Mouse (Mus musculus): Measurements from ENCODE around the gene Clasp1. TPM values are rescaled to one million over a fixed set of nuclear protein-coding genes. Genes with fewer than 3 reads are reported as not detected.
"Not testable (repeated sequence)": the region's sequence is repeated elsewhere in the genome, so short reads cannot be mapped to it uniquely, and the experiment has no call there.

Gene Clasp1
- total RNA-seq, 4 experiments from 2014 or later = 339 to 450 (median 397) TPM

DNA sequence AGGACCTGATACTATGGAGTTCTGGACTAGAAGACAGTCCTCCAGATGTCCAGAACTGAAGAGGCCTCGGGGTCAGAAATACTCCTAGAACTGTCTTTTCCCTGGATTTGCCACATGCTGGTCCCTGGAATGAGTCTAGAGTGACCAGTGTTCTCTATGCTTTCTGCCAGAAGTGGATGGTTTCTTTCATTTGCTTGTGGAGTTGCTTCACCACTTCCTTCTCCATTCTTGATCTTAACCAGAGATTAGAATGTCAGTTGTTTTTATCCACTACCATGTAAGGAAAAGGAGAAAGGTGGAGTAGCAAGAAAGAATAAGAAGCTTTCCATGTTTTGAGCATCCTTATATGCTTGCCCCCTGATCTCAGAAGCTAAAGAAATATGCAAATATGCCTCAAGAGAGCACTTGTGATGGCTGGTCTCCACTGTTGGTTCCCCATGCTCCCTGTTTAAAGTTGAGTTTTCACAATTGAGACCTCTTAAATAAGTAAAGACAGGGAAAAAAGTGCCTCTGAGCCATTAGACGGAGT is 191.4 kb downstream of the Clasp1 start:
- DNase-seq (ENCODE audit: low spot score) = no peak

DNA sequence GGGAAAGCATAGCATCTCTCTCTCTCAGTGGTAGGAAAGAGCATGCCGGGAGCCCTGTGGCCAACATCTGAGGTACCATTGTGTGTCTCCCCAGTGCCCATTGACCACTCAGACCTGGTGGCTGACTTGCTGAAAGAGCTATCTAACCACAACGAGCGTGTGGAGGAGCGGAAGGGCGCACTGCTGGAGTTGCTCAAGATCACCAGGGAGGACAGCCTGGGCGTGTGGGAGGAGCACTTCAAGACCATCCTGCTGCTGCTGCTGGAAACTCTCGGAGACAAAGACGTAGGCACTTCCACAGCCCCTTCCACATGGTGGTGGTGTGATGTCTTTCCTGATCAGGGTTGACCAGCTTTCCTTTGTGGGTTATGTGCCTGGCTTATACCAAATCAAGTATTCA is 192.3 kb downstream of the Clasp1 start:
- DNase-seq (ENCODE audit: low spot score) = no peak

DNA sequence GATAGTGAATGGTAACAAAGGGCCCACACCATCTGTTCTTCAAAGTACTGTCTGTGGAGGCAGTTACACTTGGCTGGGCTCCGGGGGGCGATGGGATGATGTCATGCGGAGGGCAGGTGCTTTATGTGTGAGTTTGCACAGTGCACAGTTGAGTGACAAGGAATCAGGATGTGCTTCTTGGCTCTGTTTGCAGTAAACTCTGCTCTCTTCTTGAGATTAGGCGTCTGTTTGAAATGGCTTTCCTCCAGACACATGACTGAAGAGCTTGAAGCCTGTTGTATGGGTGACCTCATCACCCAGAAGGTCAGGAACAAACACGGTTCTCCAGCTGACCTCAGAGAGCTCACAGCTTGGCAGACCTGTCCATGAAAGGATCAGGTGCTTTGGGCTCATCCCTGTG is 200.9 kb downstream of the Clasp1 start:
- DNase-seq (ENCODE audit: low spot score) = peak; percentile 31

DNA sequence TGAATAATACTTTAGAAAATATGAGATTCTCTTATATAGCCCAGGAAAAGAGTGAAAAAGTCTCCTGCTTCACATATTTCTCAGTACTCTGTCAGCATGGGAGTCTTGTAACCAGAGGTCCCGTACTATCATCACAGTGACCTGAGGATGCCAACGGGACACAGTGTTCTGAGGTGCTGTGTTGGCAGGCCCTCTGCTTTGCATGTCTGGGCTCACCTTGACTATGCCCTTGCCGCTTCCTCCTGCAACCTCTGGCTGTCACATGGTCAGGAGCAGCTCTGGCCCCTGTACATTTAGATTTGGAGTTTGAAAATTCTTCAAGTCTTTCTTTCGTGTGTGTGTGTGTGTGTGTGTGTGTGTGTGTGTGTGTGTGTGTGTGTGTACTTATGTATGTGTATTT is 204.1 kb downstream of the Clasp1 start:
- DNase-seq (ENCODE audit: low spot score) = peak; percentile 51

DNA sequence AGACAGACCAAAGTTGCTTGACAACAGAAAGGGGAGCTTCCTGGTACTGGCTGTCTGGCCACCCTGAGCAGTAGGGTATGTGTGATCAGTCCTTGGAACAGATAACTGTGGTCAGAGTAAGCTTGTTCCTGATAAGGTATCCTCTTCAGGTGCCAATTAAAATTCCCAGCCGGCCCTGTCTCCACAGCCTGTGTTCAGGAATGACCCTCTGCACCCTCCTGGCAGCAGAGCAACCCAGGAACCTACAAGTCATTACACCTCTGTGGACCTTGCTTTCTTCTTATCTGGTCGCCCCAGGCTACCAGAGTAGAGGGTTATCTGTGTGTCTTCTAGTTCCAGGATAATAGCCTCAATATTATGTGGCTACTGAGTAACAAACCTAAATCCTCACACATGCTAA is 206.5 kb downstream of the Clasp1 start:
- DNase-seq (ENCODE audit: low spot score) = no peak

DNA sequence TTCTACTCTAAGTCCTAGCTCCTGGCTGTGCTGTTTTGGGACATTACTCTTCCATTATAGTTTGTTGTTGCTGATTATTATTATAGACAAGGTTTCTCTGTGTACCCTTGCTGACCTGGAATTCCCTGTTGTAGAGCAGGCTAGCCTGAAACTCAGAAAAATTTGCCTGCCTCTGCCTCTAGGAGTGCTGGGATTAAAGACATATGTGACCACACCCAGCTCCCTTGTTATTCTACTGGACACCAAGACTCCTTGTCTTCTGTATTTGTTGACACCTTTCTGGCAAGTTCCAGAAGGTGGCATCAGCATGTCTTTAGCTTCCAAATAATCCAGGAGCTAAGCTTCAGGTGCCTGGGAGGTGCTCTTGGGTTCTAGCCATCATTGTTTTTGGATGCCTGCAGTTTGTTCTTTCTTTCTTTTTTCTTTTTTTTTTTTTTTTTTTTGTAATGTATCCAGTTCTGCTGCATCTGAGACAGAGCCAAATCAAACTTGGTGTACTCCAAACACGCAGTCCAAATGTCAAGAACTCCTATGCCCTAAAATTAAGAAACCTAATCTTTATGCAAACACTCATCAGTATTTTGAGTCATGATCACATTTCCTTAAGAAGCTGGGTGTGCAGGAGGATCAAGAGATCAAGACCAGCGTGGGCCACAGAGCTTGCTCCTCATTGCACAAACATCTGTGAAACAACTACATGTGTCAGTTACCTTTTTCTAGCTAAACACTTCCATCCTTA is 208.8 kb downstream of the Clasp1 start:
- no peak for DNase-seq (ENCODE audit: low spot score)

DNA sequence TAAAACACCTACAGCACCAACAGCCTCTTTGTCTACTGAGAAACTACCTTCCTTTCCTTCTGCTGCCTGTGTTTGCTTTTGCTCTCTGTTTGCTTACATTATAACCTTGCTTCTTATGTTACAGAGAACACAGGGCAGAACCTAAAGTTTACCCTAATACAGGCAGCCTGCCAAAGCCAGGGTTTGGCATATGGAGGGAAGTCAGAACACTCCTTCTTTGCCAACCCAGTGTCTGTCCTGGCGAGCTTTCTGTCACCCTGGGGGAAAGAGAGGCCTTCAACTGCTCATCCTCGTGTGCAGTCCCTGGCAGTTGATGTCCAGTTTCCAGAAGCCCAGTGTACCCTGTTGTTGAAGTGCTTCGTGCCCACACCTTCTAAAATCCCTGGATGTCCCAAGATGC is 209.5 kb downstream of the Clasp1 start:
- no peak for DNase-seq (ENCODE audit: low spot score)

DNA sequence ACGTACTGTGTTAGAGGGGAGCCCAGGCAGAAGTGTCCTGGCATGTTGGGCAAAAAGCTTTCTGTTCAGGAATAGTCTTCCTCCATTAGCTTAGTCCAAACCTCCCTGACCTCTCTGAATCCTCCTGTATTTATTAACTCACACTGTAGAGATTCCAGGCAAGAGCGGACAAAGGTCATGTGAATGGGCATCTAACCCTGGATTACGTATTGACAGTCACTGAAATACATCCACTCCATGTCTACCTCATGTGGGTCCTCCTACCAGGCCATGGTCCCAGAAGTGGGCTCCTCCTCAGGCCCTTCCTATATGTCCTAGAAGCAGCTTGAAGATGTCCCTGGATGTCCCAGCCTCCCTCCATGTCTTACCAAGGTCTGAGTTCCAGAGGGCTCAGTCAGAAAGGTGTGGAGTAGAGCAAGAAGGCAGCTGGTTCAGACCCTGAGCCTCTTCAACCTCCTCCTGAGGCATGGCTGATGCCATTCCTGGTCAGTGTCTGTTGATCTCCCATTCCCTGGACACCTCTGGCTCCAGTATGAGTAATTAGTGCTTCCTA is 224.8 kb downstream of the Clasp1 start:
- DNase-seq (ENCODE audit: low spot score) = no peak

DNA sequence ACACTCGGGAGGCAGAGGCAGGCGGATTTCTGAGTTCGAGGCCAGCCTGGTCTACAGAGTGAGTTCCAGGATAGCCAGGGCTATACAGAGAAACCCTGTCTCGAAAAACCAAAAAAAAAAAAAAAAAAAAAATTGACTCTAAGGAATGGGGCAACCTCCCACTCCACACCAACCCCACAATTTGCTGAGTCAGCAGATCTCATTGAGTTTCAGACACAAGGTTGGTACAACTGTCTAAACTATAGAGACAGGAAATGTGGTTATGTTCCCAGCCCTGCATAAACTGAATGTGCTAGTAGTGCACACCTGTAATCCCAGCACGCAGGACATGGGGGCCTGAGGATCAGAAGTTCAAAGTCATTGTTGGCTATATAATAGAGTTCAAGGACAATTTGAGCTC is 232.2 kb downstream of the Clasp1 start:
- not testable (repeated sequence) for DNase-seq (ENCODE audit: low spot score)

DNA sequence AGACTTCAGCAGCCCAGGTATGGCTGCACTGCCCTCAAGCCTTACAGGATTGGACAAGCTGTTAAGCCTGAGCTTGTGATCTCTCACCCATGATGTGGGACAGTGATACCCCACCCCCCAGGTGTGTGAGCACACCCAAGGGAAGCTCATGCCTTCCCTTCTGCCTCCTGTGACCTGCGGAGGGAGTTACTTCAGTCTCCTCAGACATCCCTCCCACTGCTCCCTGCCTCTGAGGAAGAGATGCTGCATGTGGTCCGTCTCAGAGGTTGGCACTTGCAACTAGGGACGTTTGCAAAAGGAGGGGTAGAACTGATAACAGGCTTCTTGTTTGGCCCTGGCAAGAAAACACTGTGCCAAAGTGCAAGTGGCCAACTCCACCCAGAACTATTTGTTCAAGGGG is 234.0 kb downstream of the Clasp1 start:
- no peak for DNase-seq (ENCODE audit: low spot score)

DNA sequence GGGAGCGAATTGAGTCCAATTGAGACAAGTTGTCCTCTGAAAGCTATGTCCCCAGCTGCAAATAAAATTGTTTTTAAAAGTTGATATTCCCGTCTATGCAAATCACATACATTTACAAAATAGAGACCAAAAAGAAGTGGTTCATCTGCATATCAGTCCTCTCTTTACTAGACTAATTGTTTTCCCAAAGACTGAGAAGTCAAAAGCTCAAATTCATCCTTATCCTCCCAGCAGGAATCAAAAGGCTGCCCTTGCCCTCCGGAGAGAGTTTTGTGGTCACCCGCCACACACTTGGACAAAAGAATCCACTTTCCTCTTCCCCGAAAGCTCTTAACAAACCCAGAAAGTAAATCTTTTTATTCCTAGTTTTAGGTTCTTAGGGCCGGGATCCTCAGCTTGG is 236.6 kb downstream of the Clasp1 start:
- DNase-seq (ENCODE audit: low spot score) = no peak

DNA sequence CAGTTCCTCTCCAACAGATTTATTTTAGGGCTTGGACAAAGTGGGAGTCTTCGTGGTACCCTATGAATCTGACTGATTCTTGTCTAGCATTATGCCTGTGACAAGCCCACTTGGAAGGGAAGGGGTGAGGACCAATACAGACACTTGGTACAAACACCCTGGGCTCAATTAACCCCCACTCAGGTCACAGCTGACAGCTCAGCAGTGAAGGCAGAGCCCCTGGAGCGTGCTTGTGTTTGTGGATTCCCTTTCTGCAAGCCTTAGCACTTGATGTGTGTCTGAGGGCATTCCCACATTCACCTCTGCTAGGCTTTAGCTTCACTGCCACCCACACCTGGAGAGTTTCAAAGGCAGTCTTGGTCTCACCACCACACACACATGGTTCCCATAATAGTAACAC is 237.1 kb downstream of the Clasp1 start:
- no peak for DNase-seq (ENCODE audit: low spot score)

DNA sequence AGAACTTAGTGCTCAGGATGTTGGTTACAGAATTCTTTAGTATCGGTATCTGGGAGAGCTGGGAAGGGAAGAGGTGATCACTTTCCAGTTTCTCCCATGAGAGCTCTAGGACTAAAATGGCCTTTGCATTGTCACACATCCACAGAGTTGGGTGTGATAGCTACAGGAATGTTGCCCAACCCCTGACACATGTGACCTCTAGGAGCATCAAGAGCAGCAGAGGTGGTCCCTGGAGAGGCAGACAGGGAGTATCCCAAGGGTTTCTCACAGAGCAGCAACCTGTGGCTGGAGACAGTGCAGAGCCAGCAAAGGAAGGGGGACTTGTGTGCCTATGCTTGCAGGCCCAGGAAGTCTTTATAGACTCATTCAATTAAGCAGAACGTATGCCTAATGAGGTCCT is 237.6 kb downstream of the Clasp1 start:
- DNase-seq (ENCODE audit: low spot score) = no peak

DNA sequence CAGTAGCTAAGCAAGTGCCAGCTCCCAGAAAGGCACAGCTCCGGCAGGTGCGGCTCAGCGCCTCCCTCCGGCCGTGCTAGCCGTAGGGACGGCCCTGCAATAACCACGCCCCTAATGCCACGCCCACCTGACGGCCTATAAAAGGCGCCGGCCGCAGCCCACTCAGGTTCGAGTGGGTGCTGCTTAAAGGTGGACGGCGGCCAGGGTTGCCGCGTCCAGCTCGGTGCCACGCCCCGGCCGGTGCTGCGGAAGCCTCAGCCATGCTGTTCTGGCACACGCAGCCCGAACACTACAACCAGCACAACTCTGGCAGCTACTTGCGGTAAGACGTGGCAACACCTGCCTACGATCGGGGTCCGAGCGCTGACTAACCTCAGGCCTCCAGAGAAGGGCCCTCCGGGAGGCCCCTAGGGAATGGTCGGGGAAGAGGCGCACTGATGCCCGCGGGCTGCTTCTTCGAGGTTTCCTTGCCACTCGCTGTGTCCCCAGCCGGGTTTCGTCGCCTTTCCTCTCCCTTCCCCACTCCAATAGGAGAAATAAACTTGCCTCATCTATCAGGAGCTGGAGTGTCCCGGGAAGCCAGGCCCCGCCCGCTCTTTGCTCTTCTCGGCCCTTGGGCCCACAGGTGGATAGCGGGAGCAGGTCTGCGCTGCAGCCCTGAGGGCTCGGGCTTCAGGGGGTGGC is 239.1 kb downstream of the Clasp1 start, which contains the start of gene Tfcp2l1:
TSS of gene Tfcp2l1 (plus strand) at position 165 of the 684 bp plus-strand sequence.
- peak; percentile 41 for DNase-seq (ENCODE audit: low spot score)

DNA sequence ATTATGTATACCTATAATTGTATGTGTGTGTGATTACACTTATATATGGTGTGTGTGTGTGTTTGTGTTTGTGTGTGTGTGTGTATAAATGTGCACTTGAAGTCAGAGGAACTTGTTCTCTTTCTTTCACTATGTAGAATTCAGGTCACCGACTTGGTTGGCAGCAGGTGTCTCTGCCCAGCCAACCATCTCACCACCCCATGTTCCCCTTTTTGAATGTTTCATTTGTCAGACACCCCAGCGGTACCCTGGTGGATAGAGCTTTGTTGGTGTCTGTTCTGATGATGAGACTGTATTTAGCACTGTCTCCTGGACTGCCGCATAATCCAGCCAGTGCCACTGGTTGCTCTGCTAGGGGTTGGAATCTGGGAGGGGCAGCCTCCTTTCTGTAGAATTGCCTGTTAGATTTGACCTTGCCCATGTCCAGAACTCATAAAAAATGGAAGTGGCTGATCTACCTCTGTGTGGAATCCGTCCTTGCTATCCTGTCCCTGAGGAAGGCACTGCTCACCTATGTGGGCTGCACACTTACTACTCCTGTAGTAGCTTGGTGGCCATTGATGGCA is 244.6 kb downstream of the Clasp1 start:
- no peak for DNase-seq (ENCODE audit: low spot score)

DNA sequence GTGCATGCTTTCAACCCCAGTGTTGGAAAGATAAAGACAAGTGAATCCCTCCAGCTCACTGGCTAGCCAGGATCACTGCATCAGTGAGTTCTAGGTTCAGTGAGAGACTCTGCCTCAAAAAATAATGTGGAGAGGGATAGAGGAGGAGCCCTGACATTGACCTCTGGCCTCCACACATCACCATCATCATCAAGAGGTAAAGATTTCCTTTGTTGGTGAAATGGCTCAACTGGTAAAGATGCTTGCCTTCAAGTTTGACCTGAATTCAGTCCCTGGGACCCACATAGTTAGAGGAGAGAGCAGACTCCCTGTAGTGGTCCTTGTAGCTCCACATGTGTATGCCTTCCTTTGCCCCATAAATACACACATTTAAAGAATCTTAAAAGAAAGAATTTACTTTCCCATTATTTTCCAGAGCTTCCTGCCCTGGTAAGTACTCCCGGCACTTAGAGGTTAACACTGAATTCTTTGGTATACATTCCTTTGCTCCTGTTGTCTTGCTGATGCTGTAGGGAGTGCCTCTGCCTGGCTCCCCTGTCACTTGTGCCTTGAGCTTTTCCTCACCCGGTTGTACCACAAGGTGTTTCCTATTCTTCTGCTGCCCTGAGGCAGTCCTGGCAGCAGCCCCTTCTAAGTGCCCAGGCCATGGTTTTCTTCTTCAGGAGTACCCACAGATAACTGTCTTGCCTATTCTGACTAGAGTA is 253.6 kb downstream of the Clasp1 start:
- no peak for DNase-seq (ENCODE audit: low spot score)

DNA sequence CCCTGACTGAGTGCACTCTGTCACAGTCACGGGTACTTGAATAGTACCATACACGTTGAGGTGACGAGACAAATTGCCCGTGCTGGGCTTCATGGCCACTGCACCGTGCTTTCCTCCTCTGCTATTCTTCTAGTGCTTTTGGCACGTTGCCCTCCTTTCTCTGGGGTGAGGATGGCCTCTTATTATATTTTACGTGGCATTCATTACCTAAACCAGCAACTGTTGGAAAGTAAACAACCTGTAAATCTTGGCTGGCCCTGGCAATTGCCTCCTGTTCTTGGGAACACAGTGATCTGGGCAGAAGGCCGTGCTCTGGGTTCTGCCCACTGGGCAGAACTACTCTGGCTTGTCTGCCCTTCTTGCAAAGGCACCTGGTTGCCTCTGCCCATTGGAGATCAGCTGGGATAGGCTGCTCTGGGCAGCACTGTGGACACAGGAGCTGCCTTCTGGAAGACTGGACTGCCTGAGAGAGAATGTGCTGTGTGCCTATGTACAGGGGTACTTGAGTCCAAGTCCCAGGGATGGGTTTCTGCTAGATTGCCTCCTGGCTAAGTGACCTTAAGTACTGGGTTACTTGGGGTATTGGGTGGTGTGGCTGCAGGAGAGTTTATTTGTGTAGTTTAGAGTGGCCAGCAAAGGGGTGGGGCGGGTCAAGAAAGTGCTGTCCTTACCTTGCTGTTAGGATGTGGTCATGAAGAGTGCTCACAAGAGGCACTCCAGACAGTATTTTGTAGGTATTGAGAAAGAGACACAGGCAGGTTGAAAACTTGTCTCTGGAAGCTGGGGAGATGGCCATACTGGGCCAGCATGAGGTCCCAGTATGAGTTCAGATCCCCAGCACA is 254.5 kb downstream of the Clasp1 start:
- DNase-seq (ENCODE audit: low spot score) = no peak

DNA sequence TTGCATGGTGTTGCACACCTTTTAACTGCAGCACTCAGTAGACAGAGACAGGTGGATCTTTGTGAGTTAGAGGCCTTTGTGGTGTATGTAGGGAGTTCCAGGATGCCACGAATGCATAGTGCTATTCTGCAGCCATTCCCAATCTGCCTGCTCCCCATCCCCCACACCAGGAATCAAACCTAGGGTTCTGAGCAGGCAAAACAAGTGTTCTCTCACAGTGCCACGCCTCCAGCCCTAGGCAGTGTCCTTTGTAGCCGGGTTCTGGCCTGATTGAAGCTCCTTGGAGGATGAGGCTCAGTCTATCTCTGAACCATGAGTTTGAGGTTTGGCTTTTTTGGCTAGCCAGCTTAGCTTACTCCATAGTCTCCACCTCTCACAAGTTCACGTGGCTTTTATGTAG is 256.8 kb downstream of the Clasp1 start:
- DNase-seq (ENCODE audit: low spot score) = no peak

DNA sequence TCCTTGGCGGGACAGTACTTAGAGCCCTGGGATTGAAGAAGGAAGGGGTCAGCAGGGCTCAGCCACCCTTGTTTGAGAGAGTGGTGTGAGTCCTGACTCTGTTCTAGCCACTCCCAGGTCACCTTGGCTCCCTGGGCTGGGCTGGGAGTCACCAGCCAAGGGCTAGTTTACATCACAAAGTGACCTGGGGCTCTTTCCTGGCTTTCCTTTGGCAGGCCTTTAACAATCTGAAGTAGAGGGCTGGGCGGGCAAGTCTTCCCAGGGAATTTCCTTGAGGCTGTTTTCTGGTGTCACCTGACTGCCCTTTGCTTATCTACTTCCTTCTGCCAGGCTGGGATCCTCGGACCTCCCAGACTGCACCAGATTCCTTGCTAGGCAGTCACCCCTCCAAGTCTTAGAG is 259.2 kb downstream of the Clasp1 start:
- no peak for DNase-seq (ENCODE audit: low spot score)

DNA sequence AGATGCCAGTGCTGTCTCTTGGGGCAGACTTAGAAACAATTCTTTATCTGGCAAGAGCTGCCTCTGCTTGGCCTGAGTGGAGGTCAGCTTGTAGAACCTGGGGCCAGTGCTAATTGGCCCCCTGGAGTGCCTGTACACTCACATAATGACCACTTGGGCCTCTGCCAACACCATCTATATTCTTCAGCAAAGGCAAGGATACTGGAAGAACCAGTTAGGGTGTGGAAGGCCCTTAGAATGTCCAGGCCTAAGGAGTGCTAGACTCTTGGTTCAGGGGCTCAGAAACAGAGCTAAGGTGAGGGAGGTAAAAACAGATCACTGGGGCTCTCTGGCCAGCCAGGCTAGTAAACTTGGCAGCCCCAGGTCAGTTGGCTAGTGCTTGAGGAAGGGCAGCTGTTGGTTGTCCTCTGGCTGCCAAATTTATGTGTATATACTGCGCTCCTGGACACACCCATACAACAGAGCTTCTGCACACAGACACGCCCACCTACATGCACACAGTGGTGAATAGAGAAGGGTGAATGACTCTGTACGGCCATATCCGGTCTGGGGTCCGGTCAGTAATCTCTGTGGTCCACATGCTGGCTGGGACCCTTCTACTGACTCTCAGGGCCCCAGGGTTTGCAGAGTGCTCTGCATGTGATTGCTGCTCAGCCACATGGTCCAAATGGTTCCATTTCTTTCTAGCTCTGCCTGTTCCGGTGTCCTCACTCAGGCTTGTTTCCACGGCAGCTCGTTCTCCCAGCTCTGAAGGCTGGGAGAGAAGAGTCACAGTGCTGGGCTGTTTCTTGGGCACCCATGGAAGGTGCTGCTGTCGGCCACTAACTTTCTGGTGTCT is 261.3 kb downstream of the Clasp1 start:
- DNase-seq (ENCODE audit: low spot score) = no peak
